Mouse (Mus musculus) lung, postnatal 0 days (tissue): ENCODE results near the gene Nell1.

ENCODE experiments used
- CTCF ChIP-seq: IDR thresholded peaks from 2 replicates; pipeline ENCODE4 v1.5.1; 2016; ENCODE audit warnings: antibody characterized with exemption, mild to moderate bottlenecking
- EP300 ChIP-seq: IDR thresholded peaks from 2 replicates; pipeline ENCODE4 v1.6.1; 2016; ENCODE audit warnings: antibody characterized with exemption, mild to moderate bottlenecking, control low read depth

DNA sequence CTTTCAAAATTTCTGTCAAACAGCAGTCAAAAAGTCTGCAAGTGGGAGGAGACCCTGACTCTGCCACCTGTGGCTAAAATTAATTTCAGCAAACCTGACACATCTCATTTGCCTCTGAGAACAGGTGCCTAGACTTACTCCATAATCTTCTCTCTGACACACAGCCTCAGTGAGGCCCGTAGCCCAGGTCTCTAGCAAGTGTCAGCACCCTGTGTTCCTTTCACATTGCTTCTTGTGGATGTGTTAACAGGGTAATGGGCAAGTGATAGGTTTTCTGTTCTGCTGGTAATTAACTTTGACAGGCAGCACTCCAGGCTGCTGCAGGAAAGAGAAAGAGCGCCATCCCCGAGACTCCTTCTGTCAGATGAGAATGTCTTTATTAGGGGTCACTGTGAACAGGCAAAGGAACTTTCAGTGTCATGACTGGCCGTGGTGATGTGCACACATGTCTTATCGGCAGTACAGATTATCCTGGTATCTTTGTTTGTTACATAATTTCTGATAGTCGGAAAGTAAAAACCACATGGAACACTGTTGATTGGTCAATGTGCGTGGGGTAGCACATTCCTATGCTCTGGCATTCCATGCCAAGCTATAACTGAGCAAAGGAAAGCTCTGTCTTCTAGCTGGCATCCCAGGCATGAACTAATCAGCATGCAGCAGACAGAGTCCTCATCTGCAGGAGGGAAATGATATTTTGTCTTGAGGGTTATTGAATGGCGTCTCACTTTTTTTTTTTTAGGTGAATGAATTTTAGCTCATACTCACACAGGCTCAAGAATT, 614.2 kb downstream of the Nell1 start:
- TF ChIP-seq CTCF (no peak), EP300 (no peak)
